Mouse (Mus musculus) embryonic facial prominence, embryonic 14.5 days (tissue): Measurements from ENCODE around the gene Cers5. TPM values are rescaled to one million over a fixed set of nuclear protein-coding genes. Genes with fewer than 3 reads are reported as not detected.
A peak's percentile ranks its signal among the peaks of the same experiment; 100 is the strongest.

Experiments
- ATAC-seq: fragments of 200-750 bp; cut with Nextera tagmentation; 2 replicates; pipeline ENCODE4 v1.8.0; 2017; ENCODE audit warnings: low read depth, moderate number of reproducible peaks, moderate TSS enrichment
- DNase-seq: peaks from one replicate; pipeline ENCODE4 v3.0.0-alpha.2; 2015; ENCODE audit warnings: low spot score
- H3K27ac ChIP-seq: fragments of 300-500 bp; sonication (generic); replicated peaks from 2 replicates; pipeline ENCODE4 v1.5.1; 2014; ENCODE audit warnings: low read depth, mild to moderate bottlenecking, low read length, moderate library complexity
- H3K27me3 ChIP-seq: fragments of 300-500 bp; sonication (generic); replicated peaks from 2 replicates; pipeline ENCODE4 v1.6.1; 2014; ENCODE audit warnings: low read length; ENCODE audit not compliant: control insufficient read depth, insufficient read depth
- H3K36me3 ChIP-seq: fragments of 300-500 bp; sonication (generic); 2 replicates; pipeline ENCODE4 v1.6.1; 2014; ENCODE audit warnings: low read length, mixed read lengths; ENCODE audit not compliant: control insufficient read depth, insufficient read depth
- H3K4me1 ChIP-seq: fragments of 300-500 bp; sonication (generic); 2 replicates; pipeline ENCODE4 v1.6.1; 2014; ENCODE audit warnings: antibody characterized with exemption, low read length; ENCODE audit not compliant: control insufficient read depth, insufficient read depth
- H3K4me2 ChIP-seq: fragments of 300-500 bp; sonication (generic); 2 replicates; pipeline ENCODE4 v1.6.1; 2014; ENCODE audit warnings: low read depth, mild to moderate bottlenecking, low read length, moderate library complexity, mixed read lengths
- H3K4me3 ChIP-seq: fragments of 300-500 bp; sonication (generic); 2 replicates; pipeline ENCODE4 v1.5.1; 2014; ENCODE audit warnings: low read depth, mild to moderate bottlenecking, low read length
- H3K9ac ChIP-seq: fragments of 300-500 bp; sonication (generic); 2 replicates; pipeline ENCODE4 v1.6.1; 2014; ENCODE audit warnings: low read depth, mild to moderate bottlenecking, low read length, moderate library complexity, mixed read lengths
- H3K9me3 ChIP-seq: fragments of 300-500 bp; sonication (generic); 2 replicates; pipeline ENCODE4 v1.6.1; 2016; ENCODE audit warnings: low read length; ENCODE audit not compliant: control insufficient read depth
- WGBS: fragments of 180-500 bp; shearing (Covaris S2); extraction: QIAGEN DNeasy Blood & Tissue Kit; methylation state at CpG from one replicate; pipeline ENCODE4 v1.1.7; 2014; 5-methylcytosine and 5-hydroxymethylcytosine counted together
- polyA plus RNA-seq: library from polyadenylated mRNA; unstranded; fragments of >200 nt; fragmentation: Nextera tagmentation; extraction: Ambion mirVana; gene quantifications from 2 replicates; pipeline ENCODE4 v1.2.1, GENCODE M21; 2014

Gene Cers5
- polyA plus RNA-seq, 1 experiment from 2014 or later, result 70.3 TPM

GRCm38 (mm10) chr15:99812097-99812496 lies 39.4 kb upstream of the Cers5 start:
- H3K4me1 ChIP-seq, result peaks cover 18% of the 10 kb centered on the region
- H3K4me2 ChIP-seq, result no peak overlapping the region
- H3K36me3 ChIP-seq, result peaks cover 45% of the 10 kb centered on the region
- 61% methylated on average over 7 of the region's 7 CpGs for WGBS
- ATAC-seq (no peak), DNase-seq (no peak)
- H3K4me3 ChIP-seq, result no peak overlapping the region
- peak overlapping the region; percentile 8; the same call in 1 of the 2 replicates for H3K27ac ChIP-seq
- no peaks in the 10 kb centered on the region for H3K9me3 ChIP-seq
- H3K27me3 ChIP-seq, result no peaks in the 10 kb centered on the region
- no peak overlapping the region for H3K9ac ChIP-seq

GRCm38 (mm10) chr15:99807776-99808735 lies 35.4 kb upstream of the Cers5 start:
- 49% methylated on average over 21 of the region's 21 CpGs for WGBS
- no peak overlapping the region for H3K4me3 ChIP-seq
- peak overlapping the region; percentile 44 for H3K27ac ChIP-seq
- peak overlapping the region; percentile 11; the same call in 1 of the 2 replicates for H3K9ac ChIP-seq
- peak; percentile 87 for DNase-seq
- H3K27me3 ChIP-seq, result no peaks in the 10 kb centered on the region
- peaks cover 24% of the 10 kb centered on the region for H3K4me1 ChIP-seq
- no peak overlapping the region for H3K4me2 ChIP-seq
- no peaks in the 10 kb centered on the region for H3K9me3 ChIP-seq
- ATAC-seq, result peak; percentile 59
- peaks cover 59% of the 10 kb centered on the region for H3K36me3 ChIP-seq

- no peak for DNase-seq
- WGBS, result 55% methylated on average over 7 of the region's 7 CpGs
- H3K4me3 ChIP-seq, result no peak overlapping the region
Measured at GRCm38 (mm10) chr15:99806171-99806570, 33.5 kb upstream of the Cers5 start.

GRCm38 (mm10) chr15:99805673-99806072 lies 33.0 kb upstream of the Cers5 start:
- Histone ChIP-seq H3K4me2 (no peak overlapping the region), H3K4me3 (no peak overlapping the region), H3K4me1 (peaks cover 22% of the 10 kb centered on the region), H3K9ac (no peak overlapping the region), H3K27ac (no peak overlapping the region), H3K27me3 (no peaks in the 10 kb centered on the region), H3K9me3 (no peaks in the 10 kb centered on the region), H3K36me3 (peaks cover 59% of the 10 kb centered on the region)
- no peak for DNase-seq
- no peak for ATAC-seq
- WGBS, result 99% methylated on average over 4 of the region's 4 CpGs

More at GRCm38 (mm10) chr15:99806171-99806570, 33.5 kb upstream of the Cers5 start:
- Histone ChIP-seq H3K4me1 (peaks cover 22% of the 10 kb centered on the region), H3K36me3 (peaks cover 56% of the 10 kb centered on the region), H3K4me2 (no peak overlapping the region), H3K27me3 (no peaks in the 10 kb centered on the region), H3K9ac (no peak overlapping the region), H3K27ac (no peak overlapping the region), H3K9me3 (no peaks in the 10 kb centered on the region)
- ATAC-seq, result no peak

- Histone ChIP-seq H3K4me3 (no peak overlapping the region), H3K9me3 (no peaks in the 10 kb centered on the region), H3K36me3 (peaks cover 79% of the 10 kb centered on the region), H3K4me1 (peaks cover 32% of the 10 kb centered on the region), H3K27me3 (no peaks in the 10 kb centered on the region), H3K9ac (0 out of 2 replicates have a peak overlapping the region, but pooled peaks have one; percentile 19), H3K4me2 (no peak overlapping the region), H3K27ac (peak overlapping the region; percentile 63)
- WGBS, result 10% methylated on average over 6 of the region's 6 CpGs
- DNase-seq (peak; percentile 91), ATAC-seq (peak; percentile 70)
Measured at GRCm38 (mm10) chr15:99803186-99803644, 30.5 kb upstream of the Cers5 start.

GRCm38 (mm10) chr15:99801885-99802572 lies 29.3 kb upstream of the Cers5 start:
- Histone ChIP-seq H3K36me3 (peaks cover 82% of the 10 kb centered on the region), H3K4me3 (no peak overlapping the region), H3K27me3 (no peaks in the 10 kb centered on the region), H3K27ac (peak overlapping the region; percentile 75), H3K9ac (peak overlapping the region; percentile 45; the same call in 1 of the 2 replicates), H3K9me3 (no peaks in the 10 kb centered on the region), H3K4me1 (peaks cover 33% of the 10 kb centered on the region), H3K4me2 (no peak overlapping the region)
- ATAC-seq (no peak), DNase-seq (no peak)
- WGBS, result 24% methylated on average over 24 of the region's 24 CpGs

- no peaks in the 10 kb centered on the region for H3K27me3 ChIP-seq
- peaks cover 79% of the 10 kb centered on the region for H3K36me3 ChIP-seq
- H3K4me2 ChIP-seq, result no peak overlapping the region
- no peaks in the 10 kb centered on the region for H3K9me3 ChIP-seq
- 56% methylated on average over 6 of the region's 6 CpGs for WGBS
- H3K9ac ChIP-seq, result no peak overlapping the region
- no peak overlapping the region for H3K4me3 ChIP-seq
- ATAC-seq (no peak), DNase-seq (no peak)
- peaks cover 33% of the 10 kb centered on the region for H3K4me1 ChIP-seq
- H3K27ac ChIP-seq, result no peak overlapping the region
Measured at GRCm38 (mm10) chr15:99799706-99800105, 27.0 kb upstream of the Cers5 start.

GRCm38 (mm10) chr15:99797898-99798297 lies 25.2 kb upstream of the Cers5 start:
- Histone ChIP-seq H3K27ac (no peak overlapping the region; the same call in 1 of the 2 replicates), H3K4me2 (no peak overlapping the region), H3K4me1 (peaks cover 21% of the 10 kb centered on the region), H3K36me3 (peaks cover 86% of the 10 kb centered on the region), H3K9ac (no peak overlapping the region), H3K27me3 (no peaks in the 10 kb centered on the region), H3K4me3 (no peak overlapping the region), H3K9me3 (no peaks in the 10 kb centered on the region)
- ATAC-seq (peak; percentile 51; the same call in 1 of the 2 replicates), DNase-seq (peak; percentile 76)
- 68% methylated on average over 5 of the region's 5 CpGs for WGBS
